Mouse (Mus musculus): ENCODE data around the gene Rfx5. TPM values are rescaled to one million over a fixed set of nuclear protein-coding genes. Genes with fewer than 3 reads are reported as not detected.
A peak's percentile ranks its signal among the peaks of the same experiment; 100 is the strongest.
"Not testable (repeated sequence)": the region's sequence is repeated elsewhere in the genome, so short reads cannot be mapped to it uniquely, and the experiment has no call there.

Rfx5 gene
- polyA plus RNA-seq, 1 experiment from 2014 or later, result 10.8 TPM

GRCm38 (mm10) chr3:94932279-94932678 is 21.6 kb upstream of the Rfx5 start:
- H3K4me1 ChIP-seq (ENCODE audit: control insufficient read depth, insufficient read depth, low read length); H3K4me2 ChIP-seq (ENCODE audit: low read depth, low read length); DNase-seq (ENCODE audit: low spot score); H3K4me3 ChIP-seq (ENCODE audit: low read depth, low read length); ATAC-seq (replicated peaks; ENCODE audit: insufficient number of reproducible peaks, low FRiP score, low TSS enrichment, low read depth); H3K27me3 ChIP-seq (ENCODE audit: control insufficient read depth, insufficient read depth, low read length); H3K9me3 ChIP-seq (replicated peaks; ENCODE audit: control insufficient read depth, low read length); H3K9ac ChIP-seq (replicated peaks; ENCODE audit: low read length); H3K27ac ChIP-seq (replicated peaks; ENCODE audit: low read depth, low read length); H3K36me3 ChIP-seq (replicated peaks; ENCODE audit: control insufficient read depth, insufficient read depth, low read depth, low read length): not testable (repeated sequence)
- 79% methylated on average over 2 of the region's 2 CpGs for WGBS

- Histone ChIP-seq H3K27me3 (ENCODE audit: control insufficient read depth, insufficient read depth, low read length) (no peaks in the 10 kb centered on the region), H3K36me3 (replicated peaks; ENCODE audit: control insufficient read depth, insufficient read depth, low read depth, low read length) (no peaks in the 10 kb centered on the region), H3K27ac (replicated peaks; ENCODE audit: low read depth, low read length) (no peak within 1 kb of the TSS), H3K4me2 (ENCODE audit: low read depth, low read length) (peak within 1 kb of the TSS; percentile 23), H3K9ac (replicated peaks; ENCODE audit: low read length) (peak within 1 kb of the TSS; percentile 28; the same call in 1 of the 2 replicates), H3K4me3 (ENCODE audit: low read depth, low read length) (no peak within 1 kb of the TSS), H3K4me1 (ENCODE audit: control insufficient read depth, insufficient read depth, low read length) (no peaks in the 10 kb centered on the region), H3K9me3 (replicated peaks; ENCODE audit: control insufficient read depth, low read length) (no peaks in the 10 kb centered on the region)
- DNase-seq (ENCODE audit: low spot score), result peak; percentile 70
- peak; percentile 79 for ATAC-seq (replicated peaks; ENCODE audit: insufficient number of reproducible peaks, low FRiP score, low TSS enrichment, low read depth)
- 37% methylated on average over 16 of the region's 16 CpGs for WGBS
Measured at GRCm38 (mm10) chr3:94932809-94933564, 20.9 kb upstream of the Rfx5 start, which contains the start of gene Selenbp1. TSS of gene Selenbp1 (plus strand) at chr3:94933056.

DNA sequence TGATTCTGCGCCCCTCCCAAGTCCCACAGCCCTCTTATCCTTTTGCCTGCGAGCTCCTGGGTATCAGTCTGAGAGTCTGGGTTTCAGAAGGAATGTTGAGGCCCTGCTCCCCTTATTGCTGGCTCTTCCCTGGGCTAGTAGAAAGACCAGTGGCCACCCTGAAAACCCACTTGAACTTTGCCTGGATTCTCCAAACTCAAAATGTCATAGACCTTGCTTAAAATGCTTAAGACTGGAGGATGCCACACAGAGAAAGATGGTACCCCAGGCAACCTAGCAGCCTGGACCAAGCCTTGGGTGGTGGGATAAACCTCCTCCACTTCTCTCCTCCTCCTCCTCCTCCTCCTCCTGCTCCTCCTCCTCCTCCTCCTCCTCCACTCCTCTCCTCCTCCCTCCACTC is 20.3 kb upstream of the Rfx5 start:
- not testable (repeated sequence) for H3K36me3 ChIP-seq (replicated peaks; ENCODE audit: control insufficient read depth, insufficient read depth, low read depth, low read length); H3K27ac ChIP-seq (replicated peaks; ENCODE audit: low read depth, low read length); DNase-seq (ENCODE audit: low spot score); H3K4me3 ChIP-seq (ENCODE audit: low read depth, low read length); H3K9ac ChIP-seq (replicated peaks; ENCODE audit: low read length); H3K9me3 ChIP-seq (replicated peaks; ENCODE audit: control insufficient read depth, low read length); ATAC-seq (replicated peaks; ENCODE audit: insufficient number of reproducible peaks, low FRiP score, low TSS enrichment, low read depth); H3K27me3 ChIP-seq (ENCODE audit: control insufficient read depth, insufficient read depth, low read length); H3K4me2 ChIP-seq (ENCODE audit: low read depth, low read length); H3K4me1 ChIP-seq (ENCODE audit: control insufficient read depth, insufficient read depth, low read length)
- WGBS, result no CpG with 5 or more reads among the region's 2 CpGs

GRCm38 (mm10) chr3:94934564-94934963 is 19.3 kb upstream of the Rfx5 start:
- WGBS, result 90% methylated on average over 3 of the region's 3 CpGs
- H3K36me3 ChIP-seq (replicated peaks; ENCODE audit: control insufficient read depth, insufficient read depth, low read depth, low read length); H3K9ac ChIP-seq (replicated peaks; ENCODE audit: low read length); H3K4me3 ChIP-seq (ENCODE audit: low read depth, low read length); ATAC-seq (replicated peaks; ENCODE audit: insufficient number of reproducible peaks, low FRiP score, low TSS enrichment, low read depth); H3K9me3 ChIP-seq (replicated peaks; ENCODE audit: control insufficient read depth, low read length); H3K4me2 ChIP-seq (ENCODE audit: low read depth, low read length); H3K27me3 ChIP-seq (ENCODE audit: control insufficient read depth, insufficient read depth, low read length); H3K27ac ChIP-seq (replicated peaks; ENCODE audit: low read depth, low read length); H3K4me1 ChIP-seq (ENCODE audit: control insufficient read depth, insufficient read depth, low read length); DNase-seq (ENCODE audit: low spot score): not testable (repeated sequence)

- ATAC-seq (replicated peaks; ENCODE audit: insufficient number of reproducible peaks, low FRiP score, low TSS enrichment, low read depth); H3K4me1 ChIP-seq (ENCODE audit: control insufficient read depth, insufficient read depth, low read length); H3K36me3 ChIP-seq (replicated peaks; ENCODE audit: control insufficient read depth, insufficient read depth, low read depth, low read length); DNase-seq (ENCODE audit: low spot score); H3K9ac ChIP-seq (replicated peaks; ENCODE audit: low read length); H3K4me3 ChIP-seq (ENCODE audit: low read depth, low read length); H3K4me2 ChIP-seq (ENCODE audit: low read depth, low read length); H3K9me3 ChIP-seq (replicated peaks; ENCODE audit: control insufficient read depth, low read length); H3K27ac ChIP-seq (replicated peaks; ENCODE audit: low read depth, low read length); H3K27me3 ChIP-seq (ENCODE audit: control insufficient read depth, insufficient read depth, low read length): not testable (repeated sequence)
- WGBS, result 90% methylated on average over 3 of the region's 3 CpGs
Measured at GRCm38 (mm10) chr3:94935332-94935731, 18.5 kb upstream of the Rfx5 start.

- H3K9me3 ChIP-seq (replicated peaks; ENCODE audit: control insufficient read depth, low read length); H3K27me3 ChIP-seq (ENCODE audit: control insufficient read depth, insufficient read depth, low read length); H3K36me3 ChIP-seq (replicated peaks; ENCODE audit: control insufficient read depth, insufficient read depth, low read depth, low read length); H3K27ac ChIP-seq (replicated peaks; ENCODE audit: low read depth, low read length); H3K9ac ChIP-seq (replicated peaks; ENCODE audit: low read length); H3K4me3 ChIP-seq (ENCODE audit: low read depth, low read length); H3K4me1 ChIP-seq (ENCODE audit: control insufficient read depth, insufficient read depth, low read length); ATAC-seq (replicated peaks; ENCODE audit: insufficient number of reproducible peaks, low FRiP score, low TSS enrichment, low read depth); DNase-seq (ENCODE audit: low spot score); H3K4me2 ChIP-seq (ENCODE audit: low read depth, low read length): not testable (repeated sequence)
- WGBS, result 78% methylated on average over 5 of the region's 5 CpGs
Measured at GRCm38 (mm10) chr3:94936147-94936546, 17.7 kb upstream of the Rfx5 start.

DNA sequence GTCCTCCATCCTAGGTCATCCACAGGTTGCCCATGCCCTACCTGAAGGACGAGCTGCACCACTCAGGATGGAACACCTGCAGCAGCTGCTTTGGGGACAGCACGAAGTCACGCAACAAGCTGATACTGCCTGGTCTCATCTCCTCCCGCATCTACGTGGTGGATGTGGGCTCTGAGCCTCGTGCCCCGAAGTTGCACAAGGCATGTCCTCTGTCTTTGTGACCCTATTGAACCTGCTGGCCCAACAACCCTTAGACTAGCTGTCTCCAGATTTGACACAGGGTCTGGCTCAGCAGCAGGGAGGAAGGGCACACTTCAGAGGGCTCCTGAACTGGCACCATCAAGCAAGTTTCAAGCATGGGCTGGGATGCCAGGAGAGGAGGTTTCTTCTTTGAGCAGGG is 16.7 kb upstream of the Rfx5 start:
- H3K9me3 ChIP-seq (replicated peaks; ENCODE audit: control insufficient read depth, low read length); DNase-seq (ENCODE audit: low spot score); H3K9ac ChIP-seq (replicated peaks; ENCODE audit: low read length); H3K4me1 ChIP-seq (ENCODE audit: control insufficient read depth, insufficient read depth, low read length); ATAC-seq (replicated peaks; ENCODE audit: insufficient number of reproducible peaks, low FRiP score, low TSS enrichment, low read depth); H3K4me3 ChIP-seq (ENCODE audit: low read depth, low read length); H3K27me3 ChIP-seq (ENCODE audit: control insufficient read depth, insufficient read depth, low read length); H3K4me2 ChIP-seq (ENCODE audit: low read depth, low read length); H3K36me3 ChIP-seq (replicated peaks; ENCODE audit: control insufficient read depth, insufficient read depth, low read depth, low read length); H3K27ac ChIP-seq (replicated peaks; ENCODE audit: low read depth, low read length): not testable (repeated sequence)
- WGBS, result 89% methylated on average over 6 of the region's 7 CpGs

GRCm38 (mm10) chr3:94940033-94940432 is 13.8 kb upstream of the Rfx5 start:
- H3K9me3 ChIP-seq (replicated peaks; ENCODE audit: control insufficient read depth, low read length); H3K4me3 ChIP-seq (ENCODE audit: low read depth, low read length); DNase-seq (ENCODE audit: low spot score); H3K4me2 ChIP-seq (ENCODE audit: low read depth, low read length); H3K9ac ChIP-seq (replicated peaks; ENCODE audit: low read length); H3K27me3 ChIP-seq (ENCODE audit: control insufficient read depth, insufficient read depth, low read length); H3K36me3 ChIP-seq (replicated peaks; ENCODE audit: control insufficient read depth, insufficient read depth, low read depth, low read length); ATAC-seq (replicated peaks; ENCODE audit: insufficient number of reproducible peaks, low FRiP score, low TSS enrichment, low read depth); H3K27ac ChIP-seq (replicated peaks; ENCODE audit: low read depth, low read length); H3K4me1 ChIP-seq (ENCODE audit: control insufficient read depth, insufficient read depth, low read length): not testable (repeated sequence)
- WGBS, result 75% methylated on average over 9 of the region's 9 CpGs
